14 mouse cellular contexts compared by ENCODE assay signal in the genomic region with DNA sequence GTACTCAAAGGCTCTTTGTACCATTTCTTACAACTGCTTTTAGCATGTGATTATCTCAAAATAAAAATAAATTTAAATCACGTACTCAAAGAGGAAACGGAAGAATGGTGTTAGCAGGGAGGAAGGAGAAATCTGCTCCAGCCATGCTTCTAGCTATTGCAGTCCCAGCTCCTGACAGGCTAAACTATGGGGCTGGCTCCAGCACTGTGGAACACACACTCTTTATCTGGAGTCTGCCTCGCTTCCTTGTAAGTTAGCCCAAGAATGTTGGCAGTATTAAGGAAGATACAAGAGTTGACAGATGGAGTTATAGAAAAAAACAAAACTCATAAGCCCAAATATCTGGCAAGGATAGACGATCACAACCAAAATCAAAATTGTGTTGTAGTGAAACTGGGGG.
"Had no signal": no experiment of that assay in that cellular context is flagged by ENCODE, and none has a peak within 500 bp of the region (broad histone marks: within the 10 kb centered on the region; RNA-seq: fewer than 3 reads in every experiment).

No protein-coding gene starts in this region.

- H3K27me3 ChIP-seq: liver, embryonic 13.5 days had no signal

- H3K27ac ChIP-seq: left cerebral cortex, adult 2 months; liver, embryonic 13.5 days had no signal

- H3K4me1 ChIP-seq: liver, embryonic 13.5 days had no signal

- H3K4me2 ChIP-seq: liver, embryonic 13.5 days; midbrain, embryonic 11.5 days had no signal

- H3K9ac ChIP-seq: liver, embryonic 13.5 days had no signal

- H3K4me3 ChIP-seq: left cerebral cortex, adult 2 months; liver, embryonic 13.5 days had no signal

- H3K36me3 ChIP-seq: liver, embryonic 13.5 days had no signal

- H3K9me3 ChIP-seq: liver, embryonic 13.5 days had no signal

- DNase-seq: kidney, adult 9 months; kidney, postnatal 14 days; kidney, postnatal 4 days; layer of hippocampus, postnatal 36 days; liver, embryonic 13.5 days; lung, adult 2 months; lung, postnatal 14 days; lung, postnatal 4 days; midbrain, embryonic 14.5 days; spleen, adult 18-20 months; thymus, adult 18-20 months; thymus, postnatal 36 days had no signal
